Mouse (Mus musculus) heart, adult 8-10 months (tissue): ENCODE data around the gene 9530053A07Rik. TPM values are rescaled to one million over a fixed set of nuclear protein-coding genes. Genes with fewer than 3 reads are reported as not detected.

Experiments used
- total RNA-seq, 4 experiments: library from RNA; stranded (reverse); gene quantifications; 2 replicates each; pipeline ENCODE4 v1.2.4; 2022

Gene 9530053A07Rik
- total RNA-seq, 4 experiments from 2014 or later, result not detected

Other genes with a start within 250 kb of the 9530053A07Rik start
- gene Zfp974, start 200.0 kb upstream of the 9530053A07Rik start, total RNA-seq, result 1 to 10 TPM; 4.3 to 7.0 (median 5.8) TPM
- 1 to 10 TPM; 7.3 to 8.2 (median 7.8) TPM for gene Zfp780b, start 150.3 kb upstream of the 9530053A07Rik start, total RNA-seq
- 1 to 10 TPM in 1 of 4 experiments, under 1 TPM in 3; 0.65 to 1.1 (median 0.85) TPM for gene Zfp850, start 115.4 kb upstream of the 9530053A07Rik start, total RNA-seq
- 10 to 100 TPM; 72.5 to 86.7 (median 82.7) TPM for gene Psmc4, start 79.4 kb upstream of the 9530053A07Rik start, total RNA-seq
- not detected for gene Fcgbp, start 58.2 kb upstream of the 9530053A07Rik start, total RNA-seq
- 10 to 100 TPM; 31.1 to 33.6 (median 32.1) TPM for gene Fbl, start 40.2 kb downstream of the 9530053A07Rik start, total RNA-seq
- 10 to 100 TPM; 24.0 to 34.6 (median 31.8) TPM for gene Dyrk1b, start 50.0 kb downstream of the 9530053A07Rik start, total RNA-seq
- 10 to 100 TPM; 11.8 to 14.4 (median 13.3) TPM for gene Eid2, start 138.4 kb downstream of the 9530053A07Rik start, total RNA-seq
- gene Eid2b, start 148.3 kb downstream of the 9530053A07Rik start, total RNA-seq, result 10 to 100 TPM; 13.7 to 16.8 (median 15.2) TPM
- not detected for gene Selenov, start 161.7 kb downstream of the 9530053A07Rik start, total RNA-seq
- not detected for gene Dll3, start 172.8 kb downstream of the 9530053A07Rik start, total RNA-seq
- gene Timm50, start 182.6 kb downstream of the 9530053A07Rik start, total RNA-seq, result 10 to 100 TPM; 59.2 to 68.5 (median 64.4) TPM
- 10 to 100 TPM; 56.0 to 63.2 (median 57.6) TPM for gene Supt5, start 209.3 kb downstream of the 9530053A07Rik start, total RNA-seq
- 100 to 1,000 TPM; 472 to 574 (median 541) TPM for gene Rps16, start 221.2 kb downstream of the 9530053A07Rik start, total RNA-seq
- 10 to 100 TPM in 3 of 4 experiments, 1 to 10 TPM in 1; 8.9 to 13.2 (median 11.2) TPM for gene Plekhg2, start 243.1 kb downstream of the 9530053A07Rik start, total RNA-seq